Mouse (Mus musculus): ENCODE results near the gene Bsn. TPM values are rescaled to one million over a fixed set of nuclear protein-coding genes. Genes with fewer than 3 reads are reported as not detected.

The Bsn gene
- under 1 TPM; 0.13 to 0.14 TPM for polyA plus RNA-seq (2012; fragmentation: generic; extraction: Trizol)

DNA sequence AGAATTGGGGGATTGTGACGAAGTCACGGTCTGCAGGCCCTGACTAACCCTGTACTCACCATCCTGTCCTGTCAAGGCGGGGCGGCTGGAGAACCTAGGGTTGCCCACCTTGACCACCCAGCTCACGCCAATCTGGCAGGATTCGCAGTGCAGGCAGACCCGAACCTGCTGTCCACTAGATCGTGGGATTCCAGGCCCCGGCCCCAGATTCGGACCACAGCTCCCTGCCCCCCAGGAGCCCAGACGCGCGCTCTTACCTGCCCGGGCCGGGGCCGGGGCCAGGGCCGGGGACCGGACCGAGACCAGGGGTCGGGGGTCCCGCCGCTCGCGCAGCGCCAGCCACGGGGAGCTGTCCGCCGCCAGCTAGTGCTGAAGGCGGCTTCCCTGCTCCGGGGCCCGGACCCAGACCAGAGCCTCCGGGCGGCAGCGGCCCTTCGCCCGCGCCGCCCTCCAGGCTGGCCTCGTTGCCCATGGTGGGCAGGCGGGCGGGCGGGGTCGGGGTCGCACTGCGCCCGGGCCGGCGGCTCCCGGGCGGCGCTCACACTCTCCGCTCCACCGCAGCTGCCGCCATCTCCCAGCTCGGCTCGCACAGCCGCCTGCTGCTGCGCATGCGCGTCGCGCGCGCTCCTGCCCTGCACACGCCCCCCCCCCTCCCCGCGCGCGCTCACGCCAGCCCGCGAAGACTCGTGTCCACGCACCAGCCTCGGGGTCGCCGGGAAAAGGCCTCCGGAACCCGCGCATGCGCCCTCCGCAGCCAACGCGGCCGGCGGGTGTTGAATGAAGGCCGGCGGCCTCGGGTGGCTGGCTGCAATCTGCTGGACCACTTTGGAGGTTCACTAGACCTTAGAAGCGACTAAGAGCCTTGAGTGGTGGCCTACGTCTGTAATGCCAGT, at the start of gene Bsn:
Gene Bsn, minus strand, starts transcription at position 598 of the 893 bp plus-strand sequence.

DNA sequence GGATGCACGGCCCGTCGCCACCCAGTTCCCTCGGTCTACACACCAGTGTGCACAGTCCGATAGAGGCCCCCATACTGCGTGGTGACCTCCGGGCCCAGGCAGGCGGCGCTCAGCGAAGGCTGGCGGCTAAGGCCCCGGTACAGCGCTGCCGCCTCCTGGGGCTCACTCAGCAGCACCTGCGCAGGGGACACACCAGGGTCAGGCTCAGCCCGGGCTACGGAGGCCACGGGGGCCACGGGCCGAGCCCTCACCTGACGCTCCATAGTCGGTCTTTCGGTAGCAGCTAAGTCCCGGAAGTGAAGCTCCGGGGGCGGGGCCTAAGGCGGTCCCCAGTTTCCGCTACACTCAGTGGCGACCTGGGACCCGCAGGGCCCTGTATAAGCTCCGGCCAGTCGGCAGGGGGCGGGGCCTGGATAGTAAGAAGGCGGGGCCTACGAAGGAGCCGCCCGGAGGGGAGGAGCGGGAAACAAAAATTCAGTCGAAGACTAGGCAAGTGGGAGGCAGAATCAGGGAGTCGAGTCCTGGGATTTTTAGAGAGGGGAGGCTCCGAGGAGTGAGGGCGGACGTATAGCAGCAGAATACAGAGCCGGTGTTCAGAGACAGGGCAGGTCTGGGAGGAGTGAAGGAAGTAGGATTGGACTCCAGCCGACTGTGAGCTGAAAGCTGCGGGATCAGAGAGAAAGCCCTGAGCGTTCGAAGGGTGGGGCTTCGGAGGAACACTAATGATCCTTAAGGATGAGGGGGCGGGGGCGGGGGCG, 95.8 kb downstream of the Bsn start, which contains the start of gene Apeh:
Gene Apeh, minus strand, starts transcription at position 423 of the 758 bp plus-strand sequence.

DNA sequence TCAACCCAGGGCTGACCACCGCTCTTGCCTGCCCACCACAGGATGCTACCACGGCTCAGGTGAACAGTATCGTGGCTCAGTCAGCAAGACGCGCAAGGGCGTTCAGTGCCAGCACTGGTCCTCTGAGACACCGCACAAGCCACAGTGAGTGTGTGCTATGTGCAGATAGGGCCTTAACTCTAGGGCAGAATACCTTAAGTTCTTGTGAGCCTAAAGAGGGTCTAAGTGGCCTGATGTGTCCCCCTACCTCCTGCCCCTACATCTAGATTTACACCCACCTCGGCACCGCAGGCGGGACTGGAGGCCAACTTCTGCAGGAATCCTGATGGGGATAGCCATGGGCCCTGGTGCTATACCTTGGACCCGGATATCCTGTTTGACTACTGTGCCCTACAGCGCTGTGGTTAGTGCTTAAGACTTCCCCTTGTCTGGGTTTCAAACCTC, 107.2 kb downstream of the Bsn start, which contains the start of gene Rnf123:
Gene Rnf123, minus strand, starts transcription at position 359 of the 444 bp plus-strand sequence.

DNA sequence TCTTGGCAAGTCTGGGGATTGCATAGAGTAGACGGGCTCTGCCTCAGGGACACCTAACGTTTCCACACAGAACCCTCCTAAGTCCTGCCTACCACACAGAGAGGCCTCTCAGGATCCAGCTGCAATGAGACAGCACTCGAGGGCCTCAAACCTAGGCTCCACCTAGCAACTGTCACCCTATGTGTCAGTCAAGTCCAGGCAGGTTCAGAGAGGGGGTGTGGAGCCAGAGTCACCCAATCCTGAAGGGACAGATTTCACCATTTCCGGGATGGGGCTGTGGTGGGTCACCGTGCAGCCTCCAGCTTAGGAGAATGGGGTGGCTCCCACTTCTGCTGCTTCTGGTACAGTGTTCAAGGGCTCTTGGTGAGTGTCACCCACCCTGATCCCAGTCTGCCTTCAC, 110.0 kb downstream of the Bsn start, which contains the start of gene Mst1:
Gene Mst1, plus strand, starts transcription at position 269 of the 400 bp plus-strand sequence.

DNA sequence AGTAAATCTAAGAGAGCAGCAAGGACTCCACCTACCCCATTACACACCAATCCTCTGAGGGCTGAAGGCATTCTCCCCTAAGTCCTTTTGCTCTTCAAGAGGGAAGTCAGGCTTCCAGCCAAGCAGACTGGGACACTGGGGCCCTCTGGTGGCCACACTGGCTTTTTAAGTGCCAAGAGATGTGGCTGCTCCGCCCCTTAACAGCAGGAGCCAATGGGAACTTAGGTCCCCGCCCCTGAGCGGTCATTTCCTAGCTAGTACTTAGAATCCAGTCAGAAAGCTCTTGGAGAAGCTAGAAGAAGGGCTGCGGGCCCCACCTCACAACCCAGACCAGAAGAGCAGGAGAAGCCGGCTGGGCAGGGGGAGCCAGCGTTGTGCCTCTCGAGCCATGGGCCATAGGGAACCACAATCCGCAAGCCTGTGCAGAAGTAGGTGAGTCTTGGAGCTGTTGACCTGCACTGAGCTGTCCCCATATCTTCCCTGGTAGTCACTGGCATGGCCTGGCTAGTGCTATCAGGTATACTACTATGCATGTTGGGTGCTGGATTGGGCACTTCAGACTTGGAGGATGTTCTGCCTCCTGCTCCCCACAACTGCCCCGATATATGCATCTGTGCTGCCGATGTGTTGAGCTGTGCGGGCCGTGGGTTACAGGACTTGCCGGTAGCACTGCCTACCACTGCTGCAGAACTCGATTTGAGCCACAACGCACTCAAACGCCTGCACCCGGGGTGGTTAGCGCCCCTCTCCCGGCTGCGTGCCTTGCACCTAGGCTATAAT, 137.1 kb downstream of the Bsn start, which contains the start of gene Amigo3:
Gene Amigo3, plus strand, starts transcription at position 275 of the 780 bp plus-strand sequence.

DNA sequence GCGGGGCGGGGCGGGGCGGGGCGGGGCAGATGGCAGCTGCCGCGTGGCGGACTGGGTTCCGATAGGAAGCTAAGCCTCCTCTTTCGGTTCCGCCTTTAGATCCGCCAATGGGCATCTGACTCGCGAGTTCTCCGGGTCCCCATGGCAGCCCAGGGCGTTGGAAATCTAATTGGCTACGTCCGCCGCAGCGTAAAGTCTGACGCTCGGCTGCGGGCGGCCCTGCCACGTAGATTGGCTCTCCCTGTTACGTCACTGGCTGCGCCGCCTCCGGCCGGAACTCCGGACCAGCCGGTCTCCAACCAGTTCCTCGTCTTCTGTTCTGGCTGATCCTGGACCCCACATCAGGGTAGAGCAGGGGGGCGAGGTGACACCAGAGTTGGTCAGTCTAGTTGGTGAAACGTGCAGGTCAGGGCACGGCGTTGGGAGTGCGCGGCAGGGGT, 141.1 kb downstream of the Bsn start, which contains the start of gene Gmppb:
Gene Gmppb, plus strand, starts transcription at position 227 of the 440 bp plus-strand sequence.

Other genes starting within 250 kb of the Bsn start
- 10 to 100 TPM in 1 of 2 experiments, 1 to 10 TPM in 1; 6.0 to 11.0 TPM for gene Traip, start 240.2 kb downstream of the Bsn start, polyA plus RNA-seq (2012; fragmentation: generic; extraction: Trizol)
- gene Uba7, start 214.9 kb downstream of the Bsn start, polyA plus RNA-seq (2012; fragmentation: generic; extraction: Trizol) = 10 to 100 TPM in 1 of 2 experiments, 1 to 10 TPM in 1; 1.4 to 20.0 TPM
- gene Gm20661, start 207.3 kb downstream of the Bsn start, polyA plus RNA-seq (2012; fragmentation: generic; extraction: Trizol) = not detected
- 10 to 100 TPM in 1 of 2 experiments, 1 to 10 TPM in 1; 5.8 to 11.8 TPM for gene Inka1, start 204.5 kb downstream of the Bsn start, polyA plus RNA-seq (2012; fragmentation: generic; extraction: Trizol)
- under 1 TPM in 1 of 2 experiments, not detected in 1; 0.40 TPM for gene Cdhr4, start 197.9 kb downstream of the Bsn start, polyA plus RNA-seq (2012; fragmentation: generic; extraction: Trizol)
- under 1 TPM; 0.15 to 0.91 TPM for gene Gm20662, start 194.0 kb downstream of the Bsn start, polyA plus RNA-seq (2012; fragmentation: generic; extraction: Trizol)
- gene Ip6k1, start 187.9 kb downstream of the Bsn start, polyA plus RNA-seq (2012; fragmentation: generic; extraction: Trizol) = 10 to 100 TPM; 20.1 to 64.7 TPM
- 10 to 100 TPM; 14.7 to 20.6 TPM for gene Gmppb, start 141.1 kb downstream of the Bsn start, polyA plus RNA-seq (2012; fragmentation: generic; extraction: Trizol)
- 1 to 10 TPM in 1 of 2 experiments, under 1 TPM in 1; 0.61 to 3.6 TPM for gene Amigo3, start 137.2 kb downstream of the Bsn start, polyA plus RNA-seq (2012; fragmentation: generic; extraction: Trizol)
- under 1 TPM; 0.05 to 0.18 TPM for gene Mst1, start 109.9 kb downstream of the Bsn start, polyA plus RNA-seq (2012; fragmentation: generic; extraction: Trizol)
- gene Rnf123, start 107.0 kb downstream of the Bsn start, polyA plus RNA-seq (2012; fragmentation: generic; extraction: Trizol) = 10 to 100 TPM; 15.3 to 28.3 TPM
- 10 to 100 TPM; 82.7 to 98.4 TPM for gene Apeh, start 95.8 kb downstream of the Bsn start, polyA plus RNA-seq (2012; fragmentation: generic; extraction: Trizol)
- gene Dag1, start 73.6 kb upstream of the Bsn start, polyA plus RNA-seq (2012; fragmentation: generic; extraction: Trizol) = 10 to 100 TPM in 1 of 2 experiments, 1 to 10 TPM in 1; 8.1 to 96.8 TPM
- 10 to 100 TPM in 1 of 2 experiments, 1 to 10 TPM in 1; 8.9 to 63.2 TPM for gene Nicn1, start 100.0 kb upstream of the Bsn start, polyA plus RNA-seq (2012; fragmentation: generic; extraction: Trizol)
- gene Amt, start 106.5 kb upstream of the Bsn start, polyA plus RNA-seq (2012; fragmentation: generic; extraction: Trizol) = 1 to 10 TPM in 1 of 2 experiments, under 1 TPM in 1; 0.23 to 6.4 TPM
- gene Rhoa, start 115.7 kb upstream of the Bsn start, polyA plus RNA-seq (2012; fragmentation: generic; extraction: Trizol) = 100 to 1,000 TPM; 144 to 229 TPM
- 10 to 100 TPM; 11.0 to 48.4 TPM for gene Tcta, start 115.8 kb upstream of the Bsn start, polyA plus RNA-seq (2012; fragmentation: generic; extraction: Trizol)
- gene Gpx1, start 148.5 kb upstream of the Bsn start, polyA plus RNA-seq (2012; fragmentation: generic; extraction: Trizol) = 100 to 1,000 TPM; 786 to 822 TPM
- 10 to 100 TPM; 68.6 to 96.9 TPM for gene Usp4, start 157.5 kb upstream of the Bsn start, polyA plus RNA-seq (2012; fragmentation: generic; extraction: Trizol)
- gene 1700102P08Rik, start 202.4 kb upstream of the Bsn start, polyA plus RNA-seq (2012; fragmentation: generic; extraction: Trizol) = under 1 TPM; 0.04 to 0.35 TPM
- not detected for gene Ccdc36, start 238.1 kb upstream of the Bsn start, polyA plus RNA-seq (2012; fragmentation: generic; extraction: Trizol)
- not detected for gene BC048562, start 246.1 kb upstream of the Bsn start, polyA plus RNA-seq (2012; fragmentation: generic; extraction: Trizol)